Mouse (Mus musculus) spleen, postnatal 36 days (tissue): ENCODE data around the gene 1700010I14Rik.
A peak's percentile ranks its signal among the peaks of the same experiment; 100 is the strongest.

Experiments
- DNase-seq, 2 experiments: peaks; one replicate each; pipeline ENCODE4 v3.0.0; 2022; ENCODE audit warnings: low spot score in 2 of 2, mixed read lengths in 1 of 2

The 1700010I14Rik gene

GRCm38 (mm10) chr17:8988119-8988807, at the start of gene 1700010I14Rik:
Gene 1700010I14Rik (plus strand): TSS chr17:8988333.
- DNase-seq, result peak; percentile 79 to 83

- no peak for DNase-seq
These were observed 36.5 kb upstream of the 1700010I14Rik start for GRCm38 (mm10) chr17:8951588-8951987.

- DNase-seq, result no peak
These were observed 35.2 kb upstream of the 1700010I14Rik start for GRCm38 (mm10) chr17:8952951-8953350.

GRCm38 (mm10) chr17:8958125-8958524, 30.0 kb upstream of the 1700010I14Rik start:
- DNase-seq, result no peak

GRCm38 (mm10) chr17:8960386-8960785, 27.7 kb upstream of the 1700010I14Rik start:
- no peak for DNase-seq

- no peak for DNase-seq
These were observed 27.0 kb upstream of the 1700010I14Rik start for GRCm38 (mm10) chr17:8961097-8961496.

GRCm38 (mm10) chr17:8961644-8962043, 26.5 kb upstream of the 1700010I14Rik start:
- DNase-seq, result no peak

GRCm38 (mm10) chr17:8965177-8965576, 23.0 kb upstream of the 1700010I14Rik start:
- no peak for DNase-seq

- no peak for DNase-seq
These were observed 15.8 kb upstream of the 1700010I14Rik start for GRCm38 (mm10) chr17:8972152-8972854.

GRCm38 (mm10) chr17:8973331-8973730, 14.8 kb upstream of the 1700010I14Rik start:
- DNase-seq, result no peak

GRCm38 (mm10) chr17:8974423-8974822, 13.7 kb upstream of the 1700010I14Rik start:
- DNase-seq, result no peak

- no peak for DNase-seq
These were observed 13.2 kb upstream of the 1700010I14Rik start for GRCm38 (mm10) chr17:8974823-8975397.

- DNase-seq, result no peak
These were observed 11.4 kb upstream of the 1700010I14Rik start for GRCm38 (mm10) chr17:8976745-8977144.

- no peak for DNase-seq
These were observed 10.9 kb upstream of the 1700010I14Rik start for GRCm38 (mm10) chr17:8977271-8977670.

GRCm38 (mm10) chr17:8983576-8983975, 4.6 kb upstream of the 1700010I14Rik start:
- no peak for DNase-seq

- DNase-seq, result no peak
These were observed 2.4 kb upstream of the 1700010I14Rik start for GRCm38 (mm10) chr17:8985714-8986113.

- DNase-seq, result no peak
These were observed 1.6 kb upstream of the 1700010I14Rik start for GRCm38 (mm10) chr17:8986551-8986950.

- DNase-seq, result no peak
These were observed 764 bp upstream of the 1700010I14Rik start for GRCm38 (mm10) chr17:8987369-8987768.

GRCm38 (mm10) chr17:8991160-8991559, 3.0 kb downstream of the 1700010I14Rik start:
- peak; percentile 5 to 23 for DNase-seq

- no peak for DNase-seq
These were observed 7.2 kb downstream of the 1700010I14Rik start for GRCm38 (mm10) chr17:8995344-8995743.

GRCm38 (mm10) chr17:9002438-9002837, 14.3 kb downstream of the 1700010I14Rik start:
- no peak for DNase-seq

GRCm38 (mm10) chr17:9004516-9004915, 16.4 kb downstream of the 1700010I14Rik start:
- DNase-seq, result no peak
